Mouse (Mus musculus) thymus, adult 2 months (tissue): ENCODE results near the gene Pum1.

Experiments used
- CTCF ChIP-seq: fragments of 200-500 bp; IDR thresholded peaks from 2 replicates; pipeline ENCODE4 v1.5.1; 2012; ENCODE audit warnings: mild to moderate bottlenecking, control low read depth, low read length, moderate library complexity, borderline replicate concordance; ENCODE audit not compliant: control insufficient read depth, poor library complexity, insufficient read depth; ENCODE audit errors: extremely low read depth
- POLR2A ChIP-seq: fragments of 200-500 bp; IDR thresholded peaks from 2 replicates; pipeline ENCODE4 v1.6.1; 2012; ENCODE audit warnings: mild to moderate bottlenecking, low read length, control low read depth, moderate library complexity; ENCODE audit not compliant: control insufficient read depth, poor library complexity, insufficient read depth; ENCODE audit errors: extremely low read depth

DNA sequence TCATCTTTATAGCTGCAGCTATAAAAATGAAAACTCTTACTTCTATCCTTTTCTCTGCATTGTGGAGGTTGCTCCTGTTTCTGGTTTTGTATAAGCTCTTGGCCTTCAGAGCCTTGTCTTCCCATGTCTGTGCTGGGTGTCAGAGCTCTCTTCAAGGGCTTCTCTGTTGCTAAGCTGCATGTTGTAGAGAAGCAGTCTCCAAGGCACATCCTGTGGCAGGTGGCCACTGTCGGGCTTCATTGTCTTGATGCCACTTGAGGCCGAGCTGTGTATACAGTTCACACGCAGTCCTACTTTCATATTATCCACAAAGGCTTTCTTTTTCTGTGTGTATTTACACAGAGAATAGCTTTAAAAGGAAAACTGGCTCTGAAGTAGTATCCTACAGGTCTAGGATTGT lies 63.0 kb downstream of the Pum1 start:
- TF ChIP-seq CTCF = no peak
- no peak for TF ChIP-seq POLR2A
